Mouse (Mus musculus) forebrain, postnatal 0 days (tissue): Measurements from ENCODE around the gene Col15a1. TPM values are rescaled to one million over a fixed set of nuclear protein-coding genes. Genes with fewer than 3 reads are reported as not detected.

Source experiments
- ATAC-seq: fragments of 200-750 bp; cut with Nextera tagmentation; 2 replicates; pipeline ENCODE4 v1.8.0; 2017; ENCODE audit warnings: mild to moderate bottlenecking, moderate library complexity
- DNase-seq: peaks from one replicate; pipeline ENCODE4 v3.0.0-alpha.2; 2015
- H3K27ac ChIP-seq: fragments of 300-500 bp; sonication (generic); 2 replicates; pipeline ENCODE4 v1.5.1; 2014; ENCODE audit warnings: low read depth, mild to moderate bottlenecking, antibody characterized with exemption, low read length, moderate library complexity, mixed read lengths
- H3K27me3 ChIP-seq: fragments of 300-500 bp; sonication (generic); 2 replicates; pipeline ENCODE4 v1.6.1; 2014; ENCODE audit warnings: mild to moderate bottlenecking, low read length, mixed read lengths; ENCODE audit not compliant: insufficient read depth
- H3K36me3 ChIP-seq: fragments of 300-500 bp; sonication (generic); 2 replicates; pipeline ENCODE4 v1.6.1; 2014; ENCODE audit warnings: mild to moderate bottlenecking, moderate library complexity; ENCODE audit not compliant: insufficient read depth
- H3K4me1 ChIP-seq: fragments of 300-500 bp; sonication (generic); 2 replicates; pipeline ENCODE4 v1.6.1; 2014; ENCODE audit warnings: antibody characterized with exemption; ENCODE audit not compliant: insufficient read depth
- H3K4me2 ChIP-seq: fragments of 300-500 bp; sonication (generic); 2 replicates; pipeline ENCODE4 v1.6.1; 2014; ENCODE audit warnings: low read depth, mild to moderate bottlenecking, moderate library complexity
- H3K4me3 ChIP-seq: fragments of 300-500 bp; sonication (generic); 2 replicates; pipeline ENCODE4 v1.5.1; 2014; ENCODE audit warnings: low read depth, low read length, mixed read lengths
- H3K9ac ChIP-seq: fragments of 300-500 bp; sonication (generic); 2 replicates; pipeline ENCODE4 v1.6.1; 2014; ENCODE audit warnings: mild to moderate bottlenecking
- H3K9me3 ChIP-seq: fragments of 300-500 bp; sonication (generic); 2 replicates; pipeline ENCODE4 v1.6.1; 2016; ENCODE audit warnings: low read length
- CTCF ChIP-seq: sonication (generic); IDR thresholded peaks from 2 replicates; pipeline ENCODE4 v1.5.1; 2016; ENCODE audit warnings: antibody characterized with exemption, control low read depth, low read depth
- WGBS: fragments of 180-500 bp; shearing (Covaris S2); extraction: QIAGEN DNeasy Blood & Tissue Kit; methylation state at CpG from one replicate; pipeline ENCODE4 v1.1.7; 2014; 5-methylcytosine and 5-hydroxymethylcytosine counted together
- polyA plus RNA-seq: library from polyadenylated mRNA; unstranded; fragments of >200 nt; fragmentation: Nextera tagmentation; extraction: Ambion mirVana; gene quantifications from 2 replicates; pipeline ENCODE4 v1.2.1, GENCODE M21; 2015
- total RNA-seq: library from RNA; depleted of rRNA; stranded (reverse); fragments of >200 nt; gene quantifications from 2 replicates; pipeline ENCODE4 v1.2.3, GENCODE M21; 2014

Col15a1 gene
- total and polyA plus RNA-seq, 2 experiments from 2014 or later: 2.5 to 6.2 TPM

GRCm38 (mm10) chr4:47311929-47312328 is 104.0 kb downstream of the Col15a1 start:
- Histone ChIP-seq H3K4me1 (peaks cover 3% of the 10 kb centered on the region; the same call in 1 of the 2 replicates), H3K4me3 (no peak overlapping the region), H3K4me2 (no peak overlapping the region), H3K9me3 (no peaks in the 10 kb centered on the region), H3K9ac (no peak overlapping the region), H3K27me3 (no peaks in the 10 kb centered on the region), H3K36me3 (no peaks in the 10 kb centered on the region), H3K27ac (no peak overlapping the region)
- ATAC-seq (no peak), DNase-seq (no peak)
- 59% methylated on average over 7 of the region's 7 CpGs for WGBS
- TF ChIP-seq CTCF: no peak

GRCm38 (mm10) chr4:47312676-47313075 is 104.7 kb downstream of the Col15a1 start:
- Histone ChIP-seq H3K9me3 (no peaks in the 10 kb centered on the region), H3K9ac (no peak overlapping the region), H3K4me3 (no peak overlapping the region), H3K27me3 (no peaks in the 10 kb centered on the region), H3K27ac (peak overlapping the region; percentile 52; the same call in 1 of the 2 replicates), H3K4me2 (0 out of 2 replicates have a peak overlapping the region, but pooled peaks have one; percentile 13), H3K36me3 (no peaks in the 10 kb centered on the region), H3K4me1 (peaks cover 3% of the 10 kb centered on the region; the same call in 1 of the 2 replicates)
- WGBS: 55% methylated on average over 14 of the region's 14 CpGs
- ATAC-seq (peak; percentile 92), DNase-seq (peak; percentile 82)
- no peak for TF ChIP-seq CTCF

DNA sequence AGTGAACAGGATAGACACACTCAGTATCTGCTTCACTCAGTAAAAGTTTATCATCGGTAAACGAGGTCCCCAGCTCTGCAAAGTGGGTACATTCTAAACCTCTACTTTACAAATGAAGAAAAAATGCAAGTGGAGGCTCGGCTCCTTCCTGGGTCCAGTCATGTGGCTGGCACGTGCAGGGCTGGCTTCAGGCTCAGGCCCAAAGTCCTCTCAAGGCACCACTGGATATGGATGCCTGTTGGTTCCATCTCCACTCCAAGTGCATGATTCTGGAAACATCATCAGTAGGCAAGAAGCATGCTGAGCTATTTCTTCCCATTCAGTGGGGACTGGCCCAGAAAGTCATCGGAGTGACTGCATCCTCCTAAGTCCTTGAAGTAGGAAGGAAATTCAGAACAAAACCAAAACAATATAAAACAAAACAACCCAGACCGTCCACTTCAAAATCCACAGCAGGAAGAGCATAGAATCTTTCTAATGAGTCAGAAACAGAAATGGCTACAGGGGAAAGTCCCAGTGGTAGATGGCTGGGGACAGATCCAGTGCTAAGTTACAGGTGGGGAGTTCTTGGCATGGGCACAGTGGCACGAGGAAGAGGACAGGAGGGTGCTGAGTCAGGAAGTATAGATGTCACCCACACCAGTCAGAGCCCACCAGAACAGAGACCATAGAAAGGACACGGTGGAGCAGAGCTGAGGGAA is 105.9 kb downstream of the Col15a1 start:
- no peaks in the 10 kb centered on the region for H3K9me3 ChIP-seq
- H3K9ac ChIP-seq: no peak overlapping the region
- no peaks in the 10 kb centered on the region for H3K27me3 ChIP-seq
- no peak overlapping the region for H3K4me3 ChIP-seq
- H3K4me1 ChIP-seq: peaks cover 3% of the 10 kb centered on the region; the same call in 1 of the 2 replicates
- no peaks in the 10 kb centered on the region for H3K36me3 ChIP-seq
- 85% methylated on average over 8 of the region's 8 CpGs for WGBS
- H3K4me2 ChIP-seq: no peak overlapping the region
- H3K27ac ChIP-seq: no peak overlapping the region
- no peak for ATAC-seq
- no peak for TF ChIP-seq CTCF
- DNase-seq: no peak

- Histone ChIP-seq H3K4me2 (no peak overlapping the region), H3K27ac (no peak overlapping the region), H3K4me1 (peaks cover 3% of the 10 kb centered on the region; the same call in 1 of the 2 replicates), H3K9ac (no peak overlapping the region), H3K36me3 (no peaks in the 10 kb centered on the region), H3K9me3 (no peaks in the 10 kb centered on the region), H3K27me3 (no peaks in the 10 kb centered on the region), H3K4me3 (no peak overlapping the region)
- DNase-seq (no peak), ATAC-seq (no peak)
- 78% methylated on average over 2 of the region's 2 CpGs for WGBS
- TF ChIP-seq CTCF: no peak
These were observed 107.5 kb downstream of the Col15a1 start for GRCm38 (mm10) chr4:47315458-47315857.

DNA sequence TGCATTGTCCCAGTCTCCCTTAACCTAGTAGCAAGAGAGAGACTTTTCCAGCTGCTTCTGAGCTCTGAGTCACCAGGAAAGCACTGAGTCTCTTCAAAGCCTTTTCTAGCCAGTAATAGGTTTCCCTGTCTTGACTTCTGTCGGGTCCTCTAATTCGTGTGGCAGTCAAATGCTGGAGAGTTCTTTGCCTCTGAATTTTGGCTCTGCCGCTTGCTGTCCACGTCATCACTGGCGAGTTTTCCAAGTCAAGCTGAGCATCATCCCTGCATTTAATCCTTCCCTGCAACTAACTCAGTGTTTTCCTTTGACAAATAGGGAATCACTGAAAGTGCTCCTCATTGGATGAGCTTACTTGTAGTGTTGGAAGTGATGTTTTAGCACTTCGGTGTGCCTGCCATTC is 108.5 kb downstream of the Col15a1 start:
- Histone ChIP-seq H3K27me3 (no peaks in the 10 kb centered on the region), H3K9ac (no peak overlapping the region), H3K36me3 (no peaks in the 10 kb centered on the region), H3K27ac (no peak overlapping the region), H3K4me3 (no peak overlapping the region), H3K4me1 (peaks cover 3% of the 10 kb centered on the region; the same call in 1 of the 2 replicates), H3K9me3 (no peaks in the 10 kb centered on the region), H3K4me2 (no peak overlapping the region)
- ATAC-seq (no peak), DNase-seq (no peak)
- TF ChIP-seq CTCF: no peak
- 66% methylated on average over 6 of the region's 6 CpGs for WGBS

- H3K9ac ChIP-seq: no peak overlapping the region
- no peaks in the 10 kb centered on the region for H3K36me3 ChIP-seq
- no peaks in the 10 kb centered on the region for H3K9me3 ChIP-seq
- WGBS: 91% methylated on average over 10 of the region's 10 CpGs
- no peaks in the 10 kb centered on the region for H3K27me3 ChIP-seq
- no peak overlapping the region for H3K4me3 ChIP-seq
- no peak overlapping the region for H3K4me2 ChIP-seq
- no peaks in the 10 kb centered on the region for H3K4me1 ChIP-seq
- no peak overlapping the region for H3K27ac ChIP-seq
- TF ChIP-seq CTCF: no peak
- ATAC-seq (no peak), DNase-seq (no peak)
These were observed 111.8 kb downstream of the Col15a1 start for GRCm38 (mm10) chr4:47319561-47320321.

GRCm38 (mm10) chr4:47322315-47322714 is 114.4 kb downstream of the Col15a1 start:
- 78% methylated on average over 3 of the region's 3 CpGs for WGBS
- Histone ChIP-seq H3K27ac (no peak overlapping the region), H3K4me1 (no peaks in the 10 kb centered on the region), H3K27me3 (no peaks in the 10 kb centered on the region), H3K4me3 (no peak overlapping the region), H3K4me2 (no peak overlapping the region), H3K9me3 (no peaks in the 10 kb centered on the region), H3K36me3 (no peaks in the 10 kb centered on the region), H3K9ac (no peak overlapping the region)
- no peak for ATAC-seq
- TF ChIP-seq CTCF: no peak
- no peak for DNase-seq
